Mouse (Mus musculus): ENCODE data around the gene Rcbtb2.

DNA sequence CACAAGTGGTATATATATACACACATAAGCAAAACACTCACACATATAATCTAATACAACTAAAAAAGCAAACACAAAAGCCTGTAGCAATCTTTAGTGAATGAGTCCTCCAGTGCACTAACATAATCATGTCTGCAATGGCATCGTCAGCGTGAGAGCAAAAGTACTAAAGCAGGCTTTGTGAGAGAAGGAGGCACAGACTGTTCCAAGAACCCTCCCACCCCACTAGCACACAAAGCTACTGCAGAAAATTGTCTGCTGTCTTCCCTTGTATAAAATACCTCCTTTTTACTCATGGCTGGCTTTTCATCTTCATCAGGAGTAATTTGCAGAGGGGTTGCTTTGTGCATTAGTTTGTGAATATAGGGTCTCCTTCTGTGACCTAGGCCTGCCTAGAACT lies 129.4 kb downstream of the Rcbtb2 start:
- no peak for TF ChIP-seq CTCF (IDR thresholded peaks at IDR 0.05)
- TF ChIP-seq EP300 (IDR thresholded peaks at IDR 0.05): no peak

Data from lung, postnatal 0 days (tissue).